ENCODE assay signal across 8 mouse cellular contexts in genomic region chr3:153835455-153836086, GRCm38 (mm10). TPM values are rescaled to one million over a fixed set of nuclear protein-coding genes. Genes with fewer than 3 reads are reported as not detected.
DNase-seq lines count a peak whose midpoint lies in the region; ATAC-seq and TF ChIP-seq lines count a peak whose summit lies in the region.
"Had no signal": no experiment of that assay in that cellular context is flagged by ENCODE, and none has a peak within 500 bp of the region (broad histone marks: within the 10 kb centered on the region; RNA-seq: fewer than 3 reads in every experiment).

No protein-coding gene starts in this region.

- intact Hi-C loops in left cerebral cortex, adult 2 months (cut with DNase I) = no loop called here

- no peak overlapping the region for H3K4me3 ChIP-seq in left cerebral cortex, adult 2 months

- DNase-seq in R1 (ENCODE audit: low read depth, low spot score) = peak; percentile 62
- DNase-seq in cerebellum, adult 8-10 months = peak; percentile 58
- peak; percentile 5 to 23 for DNase-seq in frontal cortex, postnatal 25 days (ENCODE audit: low spot score in 2 of 2)
- DNase-seq in induced T-regulatory cell, adult 2 months (ENCODE audit: low read depth) = peak; percentile 72
- peak; percentile 28 to 31 for DNase-seq in left cerebral cortex, adult 2 months (ENCODE audit: extremely low spot score in 1 of 2, low spot score in 2 of 2)
- peak; percentile 68 for DNase-seq in spleen, adult 12 weeks (ENCODE audit: low spot score)

- TF ChIP-seq CTCF in left cerebral cortex, adult 2 months (IDR thresholded peaks at IDR 0.05) = peak; percentile 89

- no peak overlapping the region for H3K27ac ChIP-seq in left cerebral cortex, adult 2 months
- H3K27ac ChIP-seq: macrophage had no signal

- ATAC-seq in megakaryocyte, adult 5-6 weeks (ENCODE audit: poor library complexity, severe bottlenecking) = peak; percentile 84

RNA-seq across cellular contexts. Expression of gene Asb17, which starts 8.4 kb away (rescaled TPM):
- not detected for total RNA-seq in left cerebral cortex, adult 2 months (2021)
- total RNA-seq in megakaryocyte, adult 5-6 weeks (2015) = 0.54 TPM in 1 of 2 replicates, not detected in the other
- not detected in 2 replicates for total RNA-seq in megakaryocyte, adult 5-6 weeks (2017)

Comparison
In these comparisons a context has a peak if more than half of its experiments do, and no peak if none do; other contexts are left out.
1. DNase-seq: peak in every context shown above with its lines; median percentile 72 in induced T-regulatory cell, adult 2 months; 68 in spleen, adult 12 weeks; 62 in R1; 58 in cerebellum, adult 8-10 months; 30 in left cerebral cortex, adult 2 months; 14 in frontal cortex, postnatal 25 days.